Mouse (Mus musculus) gastrocnemius, postnatal 10 days (tissue): Measurements from ENCODE around the gene Gstp2. TPM values are rescaled to one million over a fixed set of nuclear protein-coding genes. Genes with fewer than 3 reads are reported as not detected.

Source experiments
- DNase-seq: peaks from one replicate; pipeline ENCODE4 v3.0.0; 2021; ENCODE audit warnings: mixed read lengths
- total RNA-seq, 2 experiments: library from RNA; stranded (reverse); gene quantifications; 2 replicates each; pipeline ENCODE4 v1.2.3; 2021

Gstp2 gene
- total RNA-seq, 2 experiments from 2014 or later = 61.6 to 63.6 TPM

- no peak for DNase-seq
Measured at GRCm38 (mm10) chr19:4011086-4011485, 34.7 kb downstream of the Gstp2 start.

- DNase-seq = no peak
Measured at GRCm38 (mm10) chr19:4005971-4006370, 39.9 kb downstream of the Gstp2 start.

GRCm38 (mm10) chr19:4005091-4005490 is 40.7 kb downstream of the Gstp2 start:
- DNase-seq = no peak

- DNase-seq = no peak
Measured at GRCm38 (mm10) chr19:4004331-4004730, 41.5 kb downstream of the Gstp2 start.

- DNase-seq = no peak
Measured at GRCm38 (mm10) chr19:4003641-4004040, 42.2 kb downstream of the Gstp2 start.

- no peak for DNase-seq
Measured at GRCm38 (mm10) chr19:4003112-4003511, 42.7 kb downstream of the Gstp2 start, which contains the start of gene Doc2g. Doc2g (plus strand) TSS chr19:4003313.

GRCm38 (mm10) chr19:4001752-4002151 is 44.1 kb downstream of the Gstp2 start:
- DNase-seq = no peak

GRCm38 (mm10) chr19:4000949-4001525 is 44.8 kb downstream of the Gstp2 start:
- DNase-seq = no peak

GRCm38 (mm10) chr19:4000119-4000900 is 45.5 kb downstream of the Gstp2 start, which contains the start of the genes Nudt8 and Gm49405:
Nudt8 (plus strand) TSS chr19:4000580.
Gm49405 (plus strand) TSS chr19:4000626.
- peak; percentile 88 for DNase-seq

- no peak for DNase-seq
Measured at GRCm38 (mm10) chr19:3999121-3999730, 46.6 kb downstream of the Gstp2 start.

GRCm38 (mm10) chr19:3998335-3998734 is 47.5 kb downstream of the Gstp2 start:
- DNase-seq = no peak

GRCm38 (mm10) chr19:3997231-3997630 is 48.6 kb downstream of the Gstp2 start:
- no peak for DNase-seq

- no peak for DNase-seq
Measured at GRCm38 (mm10) chr19:3996747-3997146, 49.1 kb downstream of the Gstp2 start.

- no peak for DNase-seq
Measured at GRCm38 (mm10) chr19:3996106-3996505, 49.7 kb downstream of the Gstp2 start.

- no peak for DNase-seq
Measured at GRCm38 (mm10) chr19:3995505-3995904, 50.3 kb downstream of the Gstp2 start.

- DNase-seq = no peak
Measured at GRCm38 (mm10) chr19:3994932-3995331, 50.9 kb downstream of the Gstp2 start.

GRCm38 (mm10) chr19:3992416-3992815 is 53.4 kb downstream of the Gstp2 start, which contains the start of gene Tbx10:
Tbx10 (plus strand) TSS chr19:3992752.
- DNase-seq = no peak

GRCm38 (mm10) chr19:3991966-3992365 is 53.9 kb downstream of the Gstp2 start:
- no peak for DNase-seq

GRCm38 (mm10) chr19:3991562-3991961 is 54.3 kb downstream of the Gstp2 start:
- DNase-seq = no peak

GRCm38 (mm10) chr19:3990804-3991203 is 55.0 kb downstream of the Gstp2 start:
- DNase-seq = no peak
